Mouse (Mus musculus): ENCODE measurements around the gene Ndufb3.
"Not testable (repeated sequence)": the region's sequence is repeated elsewhere in the genome, so short reads cannot be mapped to it uniquely, and the experiment has no call there.

Gene Ndufb3

DNA sequence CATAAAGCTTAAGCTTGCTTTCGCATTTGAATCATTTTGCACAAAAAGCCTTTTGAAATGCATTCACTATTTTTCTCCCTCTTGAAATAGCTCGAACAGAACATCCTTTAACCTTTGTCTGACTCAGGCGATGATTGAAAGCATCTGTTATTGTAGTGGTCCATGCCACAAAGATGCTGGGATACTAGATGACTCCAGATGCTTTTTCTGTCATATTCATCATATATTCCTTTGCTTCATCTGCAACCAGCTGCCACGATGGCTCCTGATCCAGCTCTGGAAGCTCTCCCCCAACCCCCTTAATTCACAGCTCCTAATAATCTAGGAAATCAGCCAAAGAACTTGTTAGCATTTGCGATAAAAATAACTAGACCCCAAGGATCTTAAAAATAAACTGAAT is 30.9 kb downstream of the Ndufb3 start:
- no peak for DNase-seq (ENCODE audit: low spot score in 2 of 2)

DNA sequence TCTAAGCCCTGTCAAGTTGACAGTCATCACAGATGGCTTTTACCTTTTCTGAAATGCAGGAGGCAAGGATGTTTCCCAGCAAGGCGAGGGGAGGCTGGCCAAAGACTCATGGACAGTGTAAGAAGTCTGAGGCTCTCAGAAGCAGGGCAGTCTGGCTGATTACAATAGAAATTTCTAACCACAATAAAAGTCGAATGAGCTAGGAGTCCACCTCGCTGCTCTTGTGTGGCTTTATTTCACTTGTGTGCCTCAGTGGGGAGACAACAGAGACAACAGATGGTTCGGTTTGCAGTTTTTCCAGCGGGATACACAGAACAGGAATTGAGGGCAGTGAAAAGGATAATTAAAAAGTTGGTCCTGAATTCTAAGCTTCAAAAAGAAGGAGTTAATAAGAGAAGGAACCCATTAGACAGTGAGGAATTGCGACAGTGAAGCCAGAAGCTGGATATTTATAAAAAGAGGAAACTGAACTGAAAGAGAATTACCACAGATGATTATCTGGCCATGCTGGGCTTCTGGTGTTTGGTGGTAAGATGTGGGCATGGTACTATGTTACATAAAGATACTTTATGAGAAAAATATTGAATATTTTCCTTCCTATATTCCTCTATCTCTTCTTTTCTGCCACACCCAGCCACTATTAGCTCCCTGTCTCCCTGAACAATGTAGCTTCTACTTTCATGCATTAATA is 31.9 kb downstream of the Ndufb3 start:
- DNase-seq (ENCODE audit: low spot score in 2 of 2) = no peak

DNA sequence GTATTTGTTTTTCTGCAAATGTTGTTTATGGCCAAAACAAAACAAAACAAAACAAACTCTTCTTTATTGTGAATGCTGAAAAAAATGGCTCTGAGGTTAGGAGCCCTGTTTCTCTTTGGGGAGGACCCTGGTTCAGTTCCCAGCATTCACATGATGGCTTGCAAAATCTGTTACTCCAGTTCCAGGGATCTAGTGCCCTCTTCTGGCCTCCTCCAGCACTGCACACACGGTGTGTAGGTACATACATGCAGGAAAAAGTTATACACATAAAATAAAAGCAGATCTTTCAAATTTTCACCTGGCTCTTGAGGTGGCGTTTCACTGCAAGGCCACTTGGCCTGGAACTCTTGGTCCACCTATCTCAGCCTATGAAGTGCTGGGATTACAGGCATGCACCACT is 32.6 kb downstream of the Ndufb3 start:
- no peak for DNase-seq (ENCODE audit: low spot score in 2 of 2)

- no peak for DNase-seq (ENCODE audit: low spot score in 2 of 2)
These were observed 35.1 kb downstream of the Ndufb3 start for GRCm38 (mm10) chr1:58621251-58621650.

GRCm38 (mm10) chr1:58621996-58622748 is 36.0 kb downstream of the Ndufb3 start:
- peak in 1 of 2 experiments; percentile 14 for DNase-seq (ENCODE audit: low spot score in 2 of 2)

DNA sequence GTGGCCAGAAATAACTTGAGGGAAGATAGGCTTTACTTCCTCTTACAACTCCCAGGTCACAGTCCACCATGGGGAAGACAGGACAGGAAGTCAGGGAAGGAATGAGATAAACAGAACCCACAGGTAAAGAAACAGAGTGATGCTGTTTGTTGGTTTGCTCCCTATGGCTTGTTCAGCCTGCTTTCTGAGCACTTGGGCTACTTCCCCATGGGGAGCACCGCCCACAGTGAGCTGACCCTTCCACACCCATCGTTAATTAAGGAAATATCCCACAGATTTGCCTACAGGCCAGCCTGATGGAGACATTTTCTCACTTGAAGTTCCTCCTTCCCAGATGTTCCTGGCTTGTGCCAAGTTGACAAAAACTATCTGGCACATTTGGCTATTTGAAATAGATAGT is 42.7 kb downstream of the Ndufb3 start:
- DNase-seq (ENCODE audit: low spot score in 2 of 2) = not testable (repeated sequence)
